Mouse (Mus musculus) frontal cortex, postnatal 25 days (tissue): ENCODE data around the gene Nbr1.
"Not testable (repeated sequence)": the region's sequence is repeated elsewhere in the genome, so short reads cannot be mapped to it uniquely, and the experiment has no call there.

ENCODE experiments used
- DNase-seq, 2 experiments: peaks; one replicate each; pipeline ENCODE4 v3.0.0; 2022; ENCODE audit warnings: low spot score in 2 of 2

Gene Nbr1

GRCm38 (mm10) chr11:101620022-101620655 is 68.2 kb downstream of the Nbr1 start:
- not testable (repeated sequence) for DNase-seq

- no peak for DNase-seq
Observed at GRCm38 (mm10) chr11:101626649-101626994, 74.7 kb downstream of the Nbr1 start.

DNA sequence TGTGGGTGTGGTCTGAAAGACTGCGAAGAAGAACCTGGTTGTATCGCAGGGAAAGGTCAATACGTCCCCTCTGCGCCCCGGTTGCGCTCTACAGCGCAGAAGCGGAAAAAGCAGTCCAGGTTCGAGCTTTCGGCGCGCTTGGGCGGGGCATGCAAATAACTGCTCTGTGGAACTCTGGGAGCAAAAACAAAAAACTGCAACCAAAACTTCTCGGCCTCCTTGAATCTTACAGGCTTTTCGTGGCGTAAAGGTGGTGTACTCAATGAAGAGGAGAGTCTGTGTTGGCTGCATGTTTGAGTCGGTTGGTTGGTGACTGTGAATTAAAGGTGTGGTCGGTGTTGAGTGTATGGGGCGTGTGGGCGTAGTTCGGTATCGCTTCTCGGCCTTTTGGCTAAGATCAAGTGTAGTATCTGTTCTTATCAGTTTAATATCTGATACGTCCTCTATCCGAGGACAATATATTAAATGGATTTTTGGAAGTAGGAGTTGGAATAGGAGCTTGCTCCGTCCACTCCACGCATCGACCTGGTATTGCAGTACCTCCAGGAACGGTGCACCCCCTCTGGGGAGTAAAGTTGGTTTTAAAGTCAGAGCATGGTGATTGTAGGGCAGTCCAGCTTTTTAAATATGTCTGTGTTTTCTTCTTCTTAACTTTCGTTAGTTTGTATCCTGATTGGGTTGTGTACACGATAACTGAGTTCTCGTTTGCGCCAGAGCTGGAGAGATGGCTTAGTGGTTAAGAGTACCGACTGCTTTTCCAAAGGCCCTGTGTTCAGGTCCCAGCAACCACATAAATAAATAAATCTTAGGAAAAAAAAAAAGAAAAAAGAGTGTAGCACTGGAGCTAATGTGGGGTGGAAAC is 75.3 kb downstream of the Nbr1 start, which contains the start of gene Rdm1:
Gene Rdm1, plus strand, starts transcription at position 201 of the 862 bp plus-strand sequence.
- peak; percentile 55 to 66 for DNase-seq

GRCm38 (mm10) chr11:101627857-101628559 is 76.1 kb downstream of the Nbr1 start:
- peak; percentile 59 to 62 for DNase-seq

- DNase-seq = not testable (repeated sequence)
Observed at GRCm38 (mm10) chr11:101628733-101629417, 76.9 kb downstream of the Nbr1 start.
